12 mouse cellular contexts compared by ENCODE assay signal in genomic region chr4:129019788-129020187, GRCm38 (mm10). TPM values are rescaled to one million over a fixed set of nuclear protein-coding genes. Genes with fewer than 3 reads are reported as not detected.
DNase-seq lines count a peak whose midpoint lies in the region; ATAC-seq lines count a peak whose summit lies in the region.
"Had no signal": no experiment of that assay in that cellular context is flagged by ENCODE, and none has a peak within 500 bp of the region (broad histone marks: within the 10 kb centered on the region; RNA-seq: fewer than 3 reads in every experiment).

No protein-coding gene starts in this region.

- 86% methylated on average over 9 of the region's 9 CpGs for WGBS in midbrain, embryonic 13.5 days
- WGBS in midbrain, embryonic 14.5 days: 73% methylated on average over 9 of the region's 9 CpGs
- WGBS in intestine, embryonic 15.5 days: 71% methylated on average over 9 of the region's 9 CpGs

- DNase-seq in frontal cortex, postnatal 25 days (ENCODE audit: low spot score in 2 of 2): no peak
- no peak for DNase-seq in midbrain, embryonic 14.5 days
- peak; percentile 28 for DNase-seq in cerebellum, adult 11 months
- DNase-seq in induced T-regulatory cell, adult 2 months (ENCODE audit: low read depth): peak; percentile 40

- H3K27me3 ChIP-seq in midbrain, embryonic 13.5 days: no peaks in the 10 kb centered on the region
- no peaks in the 10 kb centered on the region for H3K27me3 ChIP-seq in midbrain, embryonic 14.5 days (ENCODE audit: control insufficient read depth, insufficient read depth, low read length)
- H3K27me3 ChIP-seq in intestine, embryonic 15.5 days (replicated peaks): no peaks in the 10 kb centered on the region
- H3K27me3 ChIP-seq: kidney, embryonic 15.5 days had no signal

- no peak overlapping the region for H3K4me3 ChIP-seq in midbrain, embryonic 13.5 days (replicated peaks)
- no peak overlapping the region for H3K4me3 ChIP-seq in midbrain, embryonic 14.5 days (replicated peaks; ENCODE audit: low read depth, low read length)
- H3K4me3 ChIP-seq in intestine, embryonic 15.5 days (replicated peaks): no peak overlapping the region
- H3K4me3 ChIP-seq: erythroblast, embryonic 14.5 days; kidney, embryonic 15.5 days; liver, embryonic 12.5 days had no signal

- peaks cover 11% of the 10 kb centered on the region; the same call in 1 of the 2 replicates for H3K4me1 ChIP-seq in midbrain, embryonic 13.5 days (replicated peaks)
- H3K4me1 ChIP-seq in midbrain, embryonic 14.5 days (ENCODE audit: control insufficient read depth, insufficient read depth, low read length): 0 out of 2 replicates have a peak, but pooled peaks cover 2% of the 10 kb centered on the region
- peaks cover 17% of the 10 kb centered on the region for H3K4me1 ChIP-seq in intestine, embryonic 15.5 days (replicated peaks)

- 0 out of 2 replicates have a peak overlapping the region, but pooled peaks have one; percentile 25 for H3K27ac ChIP-seq in midbrain, embryonic 13.5 days
- no peak overlapping the region for H3K27ac ChIP-seq in midbrain, embryonic 14.5 days (replicated peaks; ENCODE audit: low read depth, low read length)
- H3K27ac ChIP-seq in intestine, embryonic 15.5 days: no peak overlapping the region
- H3K27ac ChIP-seq: kidney, embryonic 15.5 days; liver, embryonic 12.5 days; stomach, postnatal 0 days had no signal

- no peak overlapping the region for H3K4me2 ChIP-seq in midbrain, embryonic 13.5 days (replicated peaks)
- no peak overlapping the region for H3K4me2 ChIP-seq in midbrain, embryonic 14.5 days (ENCODE audit: low read length)
- no peak overlapping the region for H3K4me2 ChIP-seq in intestine, embryonic 15.5 days (replicated peaks)
- H3K4me2 ChIP-seq: kidney, embryonic 15.5 days; liver, embryonic 12.5 days had no signal

- H3K9me3 ChIP-seq in midbrain, embryonic 13.5 days: no peaks in the 10 kb centered on the region
- no peaks in the 10 kb centered on the region for H3K9me3 ChIP-seq in midbrain, embryonic 14.5 days (ENCODE audit: control insufficient read depth, low read length)
- H3K9me3 ChIP-seq in intestine, embryonic 15.5 days: no peaks in the 10 kb centered on the region
- H3K9me3 ChIP-seq: kidney, embryonic 15.5 days; liver, embryonic 12.5 days had no signal

- no peaks in the 10 kb centered on the region for H3K36me3 ChIP-seq in midbrain, embryonic 13.5 days
- no peaks in the 10 kb centered on the region for H3K36me3 ChIP-seq in midbrain, embryonic 14.5 days (ENCODE audit: control insufficient read depth, insufficient read depth, low read length)
- no peaks in the 10 kb centered on the region for H3K36me3 ChIP-seq in intestine, embryonic 15.5 days
- H3K36me3 ChIP-seq: kidney, embryonic 15.5 days; liver, embryonic 12.5 days had no signal

- ATAC-seq in frontal cortex, adult (ENCODE audit: low TSS enrichment): peak; percentile 85
- ATAC-seq in midbrain, embryonic 13.5 days: no peak
- no peak for ATAC-seq in midbrain, embryonic 14.5 days (ENCODE audit: low FRiP score, low TSS enrichment)
- ATAC-seq in intestine, embryonic 15.5 days: no peak
- no peak for ATAC-seq in granulocyte monocyte progenitor cell, adult 5-6 weeks (replicated peaks; ENCODE audit: poor library complexity, severe bottlenecking)
- ATAC-seq: liver, embryonic 12.5 days had no signal

- no peak overlapping the region for H3K9ac ChIP-seq in midbrain, embryonic 13.5 days (replicated peaks)
- H3K9ac ChIP-seq in midbrain, embryonic 14.5 days (replicated peaks; ENCODE audit: low read length): no peak overlapping the region
- H3K9ac ChIP-seq in intestine, embryonic 15.5 days: no peak overlapping the region
- H3K9ac ChIP-seq: kidney, embryonic 15.5 days; liver, embryonic 12.5 days had no signal

RNA-seq across cellular contexts. Expression of gene Ak2, which starts 28.0 kb away (rescaled TPM):
- 102 and 108 TPM in 2 replicates for polyA plus RNA-seq in midbrain, embryonic 13.5 days (2015; fragmentation: Nextera tagmentation; extraction: Ambion mirVana)
- 54.5 and 63.3 TPM in 2 replicates for polyA plus RNA-seq in midbrain, embryonic 14.5 days (2014; fragmentation: Nextera tagmentation; extraction: Ambion mirVana)
- polyA plus RNA-seq in intestine, embryonic 15.5 days (2015; fragmentation: Nextera tagmentation; extraction: Ambion mirVana): 297 and 298 TPM in 2 replicates
- total RNA-seq in granulocyte monocyte progenitor cell, adult 5-6 weeks (2014; fragmentation: Nextera tagmentation): 166 and 176 TPM in 2 replicates
- 169 and 186 TPM in 2 replicates for total RNA-seq in granulocyte monocyte progenitor cell, adult 5-6 weeks (2017)

RNA-seq across cellular contexts. Expression of gene Rnf19b, which starts 38.3 kb away (rescaled TPM):
- 21.5 and 22.1 TPM in 2 replicates for polyA plus RNA-seq in midbrain, embryonic 13.5 days (2015; fragmentation: Nextera tagmentation; extraction: Ambion mirVana)
- polyA plus RNA-seq in midbrain, embryonic 14.5 days (2014; fragmentation: Nextera tagmentation; extraction: Ambion mirVana): 33.8 and 35.3 TPM in 2 replicates
- polyA plus RNA-seq in intestine, embryonic 15.5 days (2015; fragmentation: Nextera tagmentation; extraction: Ambion mirVana): 6.7 and 7.0 TPM in 2 replicates
- total RNA-seq in granulocyte monocyte progenitor cell, adult 5-6 weeks (2014; fragmentation: Nextera tagmentation): 30.6 and 31.7 TPM in 2 replicates
- 54.3 and 75.1 TPM in 2 replicates for total RNA-seq in granulocyte monocyte progenitor cell, adult 5-6 weeks (2017)

RNA-seq across cellular contexts. Expression of gene Azin2, which starts 57.5 kb away (rescaled TPM):
- 17.4 and 21.3 TPM in 2 replicates for polyA plus RNA-seq in midbrain, embryonic 13.5 days (2015; fragmentation: Nextera tagmentation; extraction: Ambion mirVana)
- 18.0 and 19.6 TPM in 2 replicates for polyA plus RNA-seq in midbrain, embryonic 14.5 days (2014; fragmentation: Nextera tagmentation; extraction: Ambion mirVana)
- polyA plus RNA-seq in intestine, embryonic 15.5 days (2015; fragmentation: Nextera tagmentation; extraction: Ambion mirVana): 12.9 and 13.3 TPM in 2 replicates
- total RNA-seq in granulocyte monocyte progenitor cell, adult 5-6 weeks (2014; fragmentation: Nextera tagmentation): 3.3 and 9.7 TPM in 2 replicates
- 0.21 and 0.95 TPM in 2 replicates for total RNA-seq in granulocyte monocyte progenitor cell, adult 5-6 weeks (2017)
- polyA plus RNA-seq: erythroblast, embryonic 14.5 days had no signal

Comparison
In these comparisons a context has a peak if more than half of its experiments do, and no peak if none do; other contexts are left out.
1. DNase-seq: peak in cerebellum, adult 11 months (single experiment) and induced T-regulatory cell, adult 2 months (single experiment); none in frontal cortex, postnatal 25 days (0 of 2) and midbrain, embryonic 14.5 days (single experiment).